Mouse (Mus musculus): ENCODE measurements around the gene Slc29a2. TPM values are rescaled to one million over a fixed set of nuclear protein-coding genes. Genes with fewer than 3 reads are reported as not detected.
A peak's percentile ranks its signal among the peaks of the same experiment; 100 is the strongest.

Gene Slc29a2
- total RNA-seq, 2 experiments from 2014 or later: not detected

DNA sequence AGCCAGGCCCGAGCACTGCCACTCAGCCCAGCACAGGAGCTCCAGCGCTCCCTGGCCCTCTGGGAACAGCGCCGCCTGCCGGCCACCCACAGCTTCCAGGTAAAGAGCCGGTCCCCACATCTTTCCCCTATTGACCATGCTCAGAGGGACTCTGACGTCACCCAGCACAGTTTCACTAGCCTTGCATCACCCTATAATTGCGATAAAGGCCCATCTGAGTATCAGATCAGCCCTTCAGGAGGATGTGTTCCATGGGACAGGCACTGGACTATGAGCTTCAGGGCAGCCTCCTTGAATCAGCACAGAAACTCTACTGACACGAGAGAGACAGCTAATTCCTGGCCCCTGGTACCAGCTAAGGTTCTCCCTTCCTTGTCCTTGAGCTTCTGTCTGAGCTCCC lies 30.2 kb downstream of the Slc29a2 start:
- peak; percentile 60; the same call in 1 of the 2 replicates for ATAC-seq (replicated peaks; ENCODE audit: low FRiP score, poor library complexity, severe bottlenecking)

DNA sequence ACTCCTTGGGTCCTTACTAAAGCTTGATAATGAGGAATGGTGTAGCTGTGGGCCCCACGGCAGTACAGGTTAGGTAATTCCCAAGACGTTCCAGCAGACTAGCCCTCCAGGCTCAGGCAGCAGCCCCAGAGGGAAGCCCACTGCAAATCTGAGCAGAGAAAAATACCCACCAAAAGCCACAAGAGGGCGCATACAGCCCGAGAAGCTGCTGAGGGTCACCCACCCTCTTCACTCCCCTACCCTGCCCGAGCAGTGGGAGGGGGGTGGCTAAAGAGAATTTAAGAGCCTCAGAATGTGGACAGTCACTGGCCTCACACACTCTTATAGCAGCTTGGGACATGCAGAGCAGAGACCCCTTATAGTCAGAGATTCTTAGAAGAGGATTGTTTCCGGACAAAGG lies 32.6 kb downstream of the Slc29a2 start:
- ATAC-seq (replicated peaks; ENCODE audit: low FRiP score, poor library complexity, severe bottlenecking): no peak

- no peak for ATAC-seq (replicated peaks; ENCODE audit: low FRiP score, poor library complexity, severe bottlenecking)
Observed at GRCm38 (mm10) chr19:5057876-5058775, 34.5 kb downstream of the Slc29a2 start.

- no peak for ATAC-seq (replicated peaks; ENCODE audit: low FRiP score, poor library complexity, severe bottlenecking)
Observed at GRCm38 (mm10) chr19:5058801-5059771, 35.4 kb downstream of the Slc29a2 start.

- ATAC-seq (replicated peaks; ENCODE audit: low FRiP score, poor library complexity, severe bottlenecking): no peak
Observed at GRCm38 (mm10) chr19:5060365-5061330, 37.0 kb downstream of the Slc29a2 start.

- ATAC-seq (replicated peaks; ENCODE audit: low FRiP score, poor library complexity, severe bottlenecking): no peak
Observed at GRCm38 (mm10) chr19:5062041-5062440, 38.4 kb downstream of the Slc29a2 start.

- ATAC-seq (replicated peaks; ENCODE audit: low FRiP score, poor library complexity, severe bottlenecking): no peak
Observed at GRCm38 (mm10) chr19:5062446-5062845, 38.8 kb downstream of the Slc29a2 start.

DNA sequence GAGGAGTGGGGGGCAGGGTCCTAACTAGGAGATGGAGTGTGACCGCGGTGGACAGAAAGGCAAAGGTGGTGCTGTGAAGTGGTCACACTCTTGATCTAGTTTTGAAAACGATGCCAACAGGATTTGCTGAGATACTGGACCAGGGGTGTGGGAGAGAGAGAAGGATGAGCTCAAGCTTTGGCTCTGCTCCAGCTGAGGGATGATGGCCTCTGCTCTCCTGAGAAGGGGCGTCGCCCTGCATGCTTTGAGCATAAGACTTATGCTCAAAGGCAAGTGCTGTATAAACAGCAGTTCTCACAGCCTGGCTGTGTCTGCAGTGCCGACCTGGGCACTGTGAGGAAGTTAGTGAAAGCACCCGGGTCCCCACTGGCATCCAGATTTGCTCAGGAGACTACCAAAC lies 41.4 kb downstream of the Slc29a2 start:
- no peak for ATAC-seq (replicated peaks; ENCODE audit: low FRiP score, poor library complexity, severe bottlenecking)

GRCm38 (mm10) chr19:5067040-5067799 lies 43.6 kb downstream of the Slc29a2 start:
- ATAC-seq (replicated peaks; ENCODE audit: low FRiP score, poor library complexity, severe bottlenecking): peak; percentile 64

DNA sequence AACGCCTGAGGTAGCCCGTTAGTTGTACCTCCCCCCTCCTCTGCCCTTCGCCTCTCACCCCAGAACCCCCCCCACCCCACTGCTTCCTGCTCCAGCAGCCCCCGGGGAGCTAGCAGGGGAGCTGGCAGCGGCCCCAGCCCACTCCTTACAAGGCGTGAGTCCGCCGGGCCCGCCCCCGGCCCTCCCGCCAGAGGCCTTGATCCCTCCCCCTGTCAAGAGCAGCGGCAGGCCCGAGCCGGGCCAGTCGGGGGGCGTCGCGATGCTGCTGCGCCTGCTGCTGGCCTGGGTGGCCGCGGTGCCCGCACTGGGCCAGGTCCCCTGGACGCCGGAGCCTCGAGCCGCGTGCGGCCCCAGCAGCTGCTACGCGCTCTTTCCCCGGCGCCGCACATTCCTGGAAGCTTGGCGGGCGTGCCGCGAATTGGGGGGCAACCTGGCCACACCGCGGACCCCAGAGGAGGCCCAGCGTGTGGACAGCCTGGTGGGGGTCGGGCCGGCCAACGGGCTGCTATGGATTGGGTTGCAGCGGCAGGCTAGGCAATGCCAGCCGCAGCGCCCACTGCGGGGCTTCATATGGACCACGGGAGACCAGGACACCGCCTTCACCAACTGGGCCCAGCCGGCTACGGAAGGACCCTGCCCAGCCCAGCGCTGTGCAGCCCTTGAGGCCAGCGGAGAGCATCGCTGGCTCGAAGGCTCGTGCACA lies 44.4 kb downstream of the Slc29a2 start, which contains the start of gene Cd248:
Cd248 (plus strand) TSS at position 212 of the 703 bp plus-strand sequence.
- no peak for ATAC-seq (replicated peaks; ENCODE audit: low FRiP score, poor library complexity, severe bottlenecking)

- ATAC-seq (replicated peaks; ENCODE audit: low FRiP score, poor library complexity, severe bottlenecking): no peak
Observed at GRCm38 (mm10) chr19:5068570-5069234, 45.0 kb downstream of the Slc29a2 start.

DNA sequence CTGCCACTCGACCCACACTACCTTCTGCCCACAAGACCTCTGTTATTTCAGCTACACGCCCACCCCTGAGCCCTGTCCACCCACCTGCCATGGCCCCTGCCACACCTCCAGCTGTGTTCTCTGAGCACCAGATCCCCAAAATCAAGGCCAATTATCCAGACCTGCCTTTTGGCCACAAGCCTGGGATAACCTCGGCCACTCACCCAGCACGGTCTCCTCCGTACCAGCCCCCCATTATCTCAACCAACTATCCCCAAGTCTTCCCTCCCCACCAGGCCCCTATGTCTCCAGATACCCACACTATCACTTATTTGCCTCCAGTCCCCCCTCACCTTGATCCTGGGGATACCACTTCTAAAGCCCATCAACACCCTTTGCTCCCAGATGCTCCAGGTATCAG lies 45.8 kb downstream of the Slc29a2 start:
- ATAC-seq (replicated peaks; ENCODE audit: low FRiP score, poor library complexity, severe bottlenecking): no peak

DNA sequence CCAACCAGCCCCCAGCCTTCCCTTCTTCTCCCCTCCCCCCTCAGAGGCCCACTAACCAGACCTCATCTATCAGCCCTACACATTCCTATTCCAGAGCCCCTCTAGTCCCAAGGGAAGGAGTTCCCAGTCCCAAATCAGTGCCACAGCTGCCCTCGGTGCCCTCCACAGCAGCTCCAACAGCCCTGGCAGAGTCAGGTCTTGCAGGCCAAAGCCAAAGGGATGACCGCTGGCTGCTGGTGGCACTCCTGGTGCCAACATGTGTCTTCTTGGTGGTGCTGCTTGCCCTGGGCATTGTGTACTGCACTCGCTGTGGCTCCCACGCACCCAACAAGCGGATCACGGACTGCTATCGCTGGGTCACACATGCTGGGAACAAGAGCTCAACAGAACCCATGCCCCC lies 46.3 kb downstream of the Slc29a2 start:
- ATAC-seq (replicated peaks; ENCODE audit: low FRiP score, poor library complexity, severe bottlenecking): no peak

DNA sequence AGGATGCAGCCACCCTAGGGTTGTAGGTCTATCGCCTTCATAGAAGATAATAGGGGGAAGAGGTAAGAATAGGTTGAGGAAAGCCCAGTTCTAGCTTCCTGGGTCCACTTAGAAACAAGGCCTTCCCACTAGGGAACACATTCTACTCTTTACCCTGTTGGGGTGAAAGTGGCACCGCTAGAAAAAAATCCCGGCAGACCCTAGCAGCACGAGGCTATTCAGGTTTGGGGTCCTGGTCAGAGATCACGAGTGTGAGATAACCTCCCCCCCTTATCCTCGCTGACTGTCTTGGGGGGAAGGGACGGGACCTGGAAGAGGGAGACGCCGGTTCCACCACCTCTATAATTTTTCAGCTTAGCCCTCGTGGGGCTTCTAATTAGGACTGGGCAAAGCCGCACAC lies 47.4 kb downstream of the Slc29a2 start:
- ATAC-seq (replicated peaks; ENCODE audit: low FRiP score, poor library complexity, severe bottlenecking): no peak

DNA sequence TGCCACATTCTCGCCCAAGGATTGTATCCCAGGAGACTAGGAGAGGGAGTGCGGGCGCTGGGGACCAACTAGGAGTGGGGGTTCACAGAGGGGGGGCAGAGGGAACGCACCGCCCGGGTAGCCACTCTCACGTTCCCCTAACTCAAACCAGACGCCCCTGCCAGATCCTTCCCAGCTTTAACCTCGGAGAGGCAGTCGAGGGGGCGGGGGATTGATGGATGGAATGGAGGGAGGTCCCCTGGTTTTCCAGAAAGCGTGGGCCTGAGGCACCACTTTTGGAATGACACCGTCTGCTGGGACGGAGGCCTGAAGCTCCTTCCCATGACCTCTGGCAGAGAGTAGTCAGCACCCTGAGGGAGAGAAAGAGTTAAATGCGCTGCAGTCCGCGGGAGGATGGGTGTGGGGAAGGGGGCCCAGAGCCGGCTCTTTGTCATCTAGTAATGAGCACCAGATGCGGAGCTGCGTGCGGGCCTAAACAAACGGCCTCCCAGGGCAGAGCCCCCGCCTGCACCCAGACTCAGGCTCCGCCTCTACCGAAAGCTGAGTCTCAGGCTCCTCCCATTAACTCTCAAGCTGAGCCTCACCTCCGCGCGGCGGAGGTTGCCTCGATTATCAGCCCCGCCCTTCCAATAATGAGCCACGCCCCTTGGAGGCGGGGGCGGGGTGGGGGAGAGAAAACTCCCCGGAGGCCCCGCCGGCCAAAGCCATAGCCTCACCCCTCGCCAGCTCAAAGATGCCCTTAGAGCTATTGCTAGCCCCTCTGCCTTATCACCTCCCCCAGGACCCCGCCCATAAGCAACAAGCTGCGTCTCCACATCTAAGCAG lies 48.1 kb downstream of the Slc29a2 start:
- ATAC-seq (replicated peaks; ENCODE audit: low FRiP score, poor library complexity, severe bottlenecking): peak; percentile 82

DNA sequence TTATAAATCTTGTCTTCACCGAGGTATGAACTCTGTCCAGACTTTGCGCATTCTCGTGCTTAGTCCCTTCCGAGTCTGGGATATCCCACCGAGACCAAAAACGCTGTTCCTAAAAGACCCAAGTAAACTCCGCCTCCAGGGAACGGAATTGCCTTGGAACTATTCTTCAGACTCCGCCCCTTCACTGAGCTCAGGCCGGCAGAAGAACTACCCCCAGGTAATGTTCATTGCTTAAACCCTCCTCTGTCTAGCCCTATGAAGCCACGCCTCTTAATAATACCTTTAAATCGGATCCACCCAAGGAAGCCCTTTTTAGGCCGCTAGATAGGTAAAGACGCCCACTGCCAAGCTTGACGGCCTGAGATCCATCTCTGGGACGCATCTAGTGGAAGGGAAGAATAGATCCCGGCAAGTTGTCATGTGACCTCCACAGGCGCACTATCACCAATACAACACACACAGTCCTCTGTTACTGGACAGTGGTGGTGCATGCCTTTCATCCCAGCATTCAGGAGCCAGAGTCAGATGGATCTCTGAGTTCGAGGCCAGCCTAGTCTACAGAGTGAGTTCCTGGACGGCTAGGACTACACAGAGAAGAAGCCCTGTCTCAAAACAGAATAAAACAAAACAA lies 48.8 kb downstream of the Slc29a2 start:
- no peak for ATAC-seq (replicated peaks; ENCODE audit: low FRiP score, poor library complexity, severe bottlenecking)

Measured in erythroid progenitor cell, adult 5-6 weeks (primary cell).